Mouse (Mus musculus) myocyte (in vitro differentiated cells): ENCODE measurements around the gene Grin2a.

Experiments
- MAX ChIP-seq: IDR thresholded peaks from one replicate; pipeline ENCODE4 v1.6.1; 2011; ENCODE audit warnings: low read depth, mild to moderate bottlenecking, control low read depth
- MYOD1 ChIP-seq, 3 experiments: IDR thresholded peaks; one replicate each; pipeline ENCODE4 v1.6.1; 2011; ENCODE audit warnings: control low read depth in 2 of 3, low read depth in 2 of 3, mild to moderate bottlenecking in 2 of 3, moderate library complexity in 1 of 3; ENCODE audit not compliant: insufficient read length in 2 of 3, control insufficient read depth in 1 of 3
- POLR2A ChIP-seq: IDR thresholded peaks from one replicate; pipeline ENCODE4 v1.6.1; 2011; ENCODE audit warnings: low read depth, mild to moderate bottlenecking, control low read depth, moderate library complexity; ENCODE audit not compliant: insufficient read length

- TF ChIP-seq POLR2A (no peak), MYOD1 (IDR thresholded peaks at IDR 0.05; ENCODE audit: control insufficient read depth in 1 of 3, insufficient read length in 2 of 3, low read depth in 2 of 3) (no peak), MAX (no peak)
Measured at GRCm38 (mm10) chr16:9857758-9858157, 137.6 kb downstream of the Grin2a start.
